Mouse (Mus musculus) CH12.LX (cell line): ENCODE results near the gene Zfp276. TPM values are rescaled to one million over a fixed set of nuclear protein-coding genes. Genes with fewer than 3 reads are reported as not detected.
A peak's percentile ranks its signal among the peaks of the same experiment; 100 is the strongest.
"Not testable (repeated sequence)": the region's sequence is repeated elsewhere in the genome, so short reads cannot be mapped to it uniquely, and the experiment has no call there.

Experiments used
- DNase-seq: peaks from one replicate; pipeline ENCODE4 v3.0.0-alpha.2; 2013; ENCODE audit errors: extremely low read depth
- H3K27ac ChIP-seq: 2 replicates; pipeline ENCODE4 v1.5.1; 2012; ENCODE audit warnings: low read depth, mild to moderate bottlenecking, control low read depth, moderate library complexity; ENCODE audit not compliant: insufficient read depth
- H3K27me3 ChIP-seq: replicated peaks from 2 replicates; pipeline ENCODE3; 2012; ENCODE audit warnings: inconsistent platforms
- H3K36me3 ChIP-seq, 2 experiments: replicated peaks in 1 of 2; 2 replicates each; pipeline versions ENCODE3 to v1.6.1; 2012; ENCODE audit warnings: inconsistent platforms in 1 of 2, low read length in 1 of 2, mild to moderate bottlenecking in 1 of 2, mixed read lengths in 1 of 2, moderate library complexity in 1 of 2; ENCODE audit not compliant: control insufficient read depth in 1 of 2, insufficient read depth in 1 of 2
- H3K4me1 ChIP-seq, 2 experiments: 2 replicates each; pipeline ENCODE4 v1.6.1; 2012; ENCODE audit warnings: inconsistent platforms in 1 of 2, moderate library complexity in 1 of 2; ENCODE audit not compliant: insufficient read depth in 2 of 2, control insufficient read depth in 1 of 2
- H3K4me2 ChIP-seq: 2 replicates; pipeline ENCODE4 v1.6.1; 2012; ENCODE audit warnings: low read depth, mild to moderate bottlenecking, control low read depth; ENCODE audit not compliant: poor library complexity, insufficient read depth, severe bottlenecking
- H3K4me3 ChIP-seq, 3 experiments: fragments of 150-350 bp in 1 of 3; sonication (generic) in 1 of 3; replicated peaks in 1 of 3; 2 replicates each; pipeline versions ENCODE3 to v1.5.1; 2011 to 2012; ENCODE audit warnings: low read depth in 2 of 3, low read length in 2 of 3, mild to moderate bottlenecking in 2 of 3, moderate library complexity in 2 of 3, control low read depth in 1 of 3, improper control_type of control experiment in 1 of 3, inconsistent platforms in 1 of 3, mixed read lengths in 1 of 3; ENCODE audit not compliant: poor library complexity in 1 of 3
- H3K79me2 ChIP-seq: replicated peaks from 2 replicates; pipeline ENCODE4 v1.6.1; 2012; ENCODE audit warnings: mild to moderate bottlenecking, moderate library complexity; ENCODE audit not compliant: control insufficient read depth, poor library complexity, insufficient read depth, severe bottlenecking; ENCODE audit errors: extremely low read depth
- H3K9ac ChIP-seq: 2 replicates; pipeline ENCODE4 v1.6.1; 2012; ENCODE audit warnings: low read depth, mild to moderate bottlenecking, control low read depth, moderate library complexity; ENCODE audit not compliant: insufficient read depth
- H3K9me3 ChIP-seq: replicated peaks from 2 replicates; pipeline ENCODE3; 2012; ENCODE audit warnings: low read length, inconsistent platforms, mixed read lengths
- CHD2 ChIP-seq: IDR thresholded peaks from 2 replicates; pipeline ENCODE4 v1.6.1; 2011; ENCODE audit warnings: low read length, improper control_type of control experiment
- CTCF ChIP-seq, 2 experiments: IDR thresholded peaks in 1 of 2; conservative IDR thresholded peaks in 1 of 2; 2 replicates each; pipeline ENCODE4 v1.5.1; 2011 to 2012; ENCODE audit warnings: low read depth in 2 of 2, low read length in 2 of 2, improper control_type of control experiment in 1 of 2, inconsistent platforms in 1 of 2, mild to moderate bottlenecking in 1 of 2, moderate library complexity in 1 of 2
- EP300 ChIP-seq: IDR thresholded peaks from 2 replicates; pipeline ENCODE4 v1.6.1; 2011; ENCODE audit warnings: low read length, improper control_type of control experiment
- HCFC1 ChIP-seq: IDR thresholded peaks from 2 replicates; pipeline ENCODE4 v1.6.1; 2012; ENCODE audit warnings: low read depth, mild to moderate bottlenecking, inconsistent platforms, low read length, improper control_type of control experiment
- KAT2A ChIP-seq: IDR thresholded peaks from 2 replicates; pipeline ENCODE4 v1.6.1; 2012; ENCODE audit warnings: low read length, improper control_type of control experiment, inconsistent platforms; ENCODE audit not compliant: insufficient replicate concordance
- MAFK ChIP-seq: IDR thresholded peaks from 2 replicates; pipeline ENCODE4 v1.6.1; 2011; ENCODE audit warnings: low read length, improper control_type of control experiment; ENCODE audit not compliant: insufficient replicate concordance
- MAX ChIP-seq: IDR thresholded peaks from 2 replicates; pipeline ENCODE4 v1.6.1; 2011; ENCODE audit warnings: low read length, improper control_type of control experiment
- MXI1 ChIP-seq: IDR thresholded peaks from 2 replicates; pipeline ENCODE4 v1.6.1; 2011; ENCODE audit warnings: mild to moderate bottlenecking, low read depth, low read length, improper control_type of control experiment
- MYC ChIP-seq: IDR thresholded peaks from 2 replicates; pipeline ENCODE4 v1.6.1; 2011; ENCODE audit warnings: low read depth, mild to moderate bottlenecking, improper control_type of control experiment, low read length
- NRF1 ChIP-seq: IDR thresholded peaks from 2 replicates; pipeline ENCODE4 v1.6.1; 2014; ENCODE audit warnings: low read depth, mild to moderate bottlenecking, inconsistent platforms, low read length, improper control_type of control experiment, moderate library complexity
- PAX5 ChIP-seq: IDR thresholded peaks from 2 replicates; pipeline ENCODE4 v1.6.1; 2012; ENCODE audit warnings: low read length, inconsistent platforms, mixed read lengths
- POLR2A ChIP-seq: IDR thresholded peaks from 2 replicates; pipeline ENCODE4 v1.6.1; 2011; ENCODE audit warnings: low read depth, mild to moderate bottlenecking, improper control_type of control experiment, low read length
- RAD21 ChIP-seq: IDR thresholded peaks from 2 replicates; pipeline ENCODE4 v1.6.1; 2011; ENCODE audit warnings: low read depth, mild to moderate bottlenecking, low read length, improper control_type of control experiment, moderate library complexity
- RCOR1 ChIP-seq: conservative IDR thresholded peaks from 2 replicates; pipeline ENCODE4 v1.6.1; 2012; ENCODE audit warnings: low read depth, mild to moderate bottlenecking, inconsistent platforms, low read length, improper control_type of control experiment
- SMC3 ChIP-seq: IDR thresholded peaks from 2 replicates; pipeline ENCODE4 v1.6.1; 2011; ENCODE audit warnings: low read depth, low read length, improper control_type of control experiment
- TBP ChIP-seq: conservative IDR thresholded peaks from 2 replicates; pipeline ENCODE4 v1.6.1; 2011; ENCODE audit warnings: low read depth, low read length, improper control_type of control experiment
- TCF12 ChIP-seq: IDR thresholded peaks from 2 replicates; pipeline ENCODE4 v1.6.1; 2014; ENCODE audit warnings: low read depth, mild to moderate bottlenecking, inconsistent platforms, low read length, improper control_type of control experiment
- UBTF ChIP-seq: IDR thresholded peaks from 2 replicates; pipeline ENCODE4 v1.6.1; 2012; ENCODE audit warnings: low read depth, mild to moderate bottlenecking, inconsistent platforms, low read length, improper control_type of control experiment, moderate library complexity
- USF2 ChIP-seq: conservative IDR thresholded peaks from 2 replicates; pipeline ENCODE4 v1.6.1; 2011; ENCODE audit warnings: low read depth, low read length, improper control_type of control experiment
- ZC3H11A ChIP-seq: IDR thresholded peaks from 2 replicates; pipeline ENCODE4 v1.6.1; 2012; ENCODE audit warnings: low read depth, mild to moderate bottlenecking, inconsistent platforms, low read length, improper control_type of control experiment
- ZMIZ1 ChIP-seq: IDR thresholded peaks from 2 replicates; pipeline ENCODE4 v1.6.1; 2012; ENCODE audit warnings: low read depth, mild to moderate bottlenecking, inconsistent platforms, low read length, improper control_type of control experiment
- dilution Hi-C: fragments of 300-500 bp; cut with MboI; formaldehyde crosslinking; loops from 2 replicates; pipeline ENCODE4 v1.14.3; 2020; ENCODE audit warnings: low sequenced_read_pairs; ENCODE audit not compliant: extremely low pct_unique_long_range_greater_than_20kb, extremely low pct_ligation_motif_present
- in situ Hi-C: fragments of 300-500 bp; cut with MboI; formaldehyde crosslinking; loops from 3 replicates; pipeline ENCODE4 v1.14.3; 2019; ENCODE audit warnings: low sequenced_read_pairs, low pct_ligation_motif_present, low pct_unique_long_range_greater_than_20kb, mixed read lengths
- polyA plus RNA-seq: library from polyadenylated mRNA; unstranded; fragments of >175 nt; gene quantifications from 2 replicates; pipeline ENCODE4 v1.2.1, GENCODE M21; 2012; ENCODE audit warnings: low read depth; ENCODE audit not compliant: insufficient read length
- total RNA-seq, 2 experiments: library from RNA; depleted of rRNA; stranded (reverse); fragments of 300-350 nt in 1 of 2; fragments of >200 nt in 1 of 2; gene quantifications; 2 replicates each; pipeline ENCODE4 v1.2.3; 2012 to 2014

The Zfp276 gene
- total and polyA plus RNA-seq, 3 experiments, result 5.5 to 10.2 (median 8.7) TPM

GRCm38 (mm10) chr8:123253451-123254098 is 420 bp upstream of the Zfp276 start (continued):
- TF ChIP-seq MAX (peak; percentile 14; the same call in 1 of the 2 replicates), TBP (no peak), RAD21 (no peak), SMC3 (no peak), CTCF (conservative IDR thresholded peaks at IDR 0.05 in 1 of 2, IDR thresholded peaks at IDR 0.05 in 1 of 2; ENCODE audit: low read depth in 2 of 2, low read length in 2 of 2) (no peak), ZC3H11A (no peak), CHD2 (0 out of 2 replicates have a peak, but pooled peaks have one; percentile 34)

GRCm38 (mm10) chr8:123255170-123255569 is 1.2 kb downstream of the Zfp276 start:
- Histone ChIP-seq H3K27me3 (no peaks in the 10 kb centered on the region), H3K36me3 (peaks cover 37 to 62% of the 10 kb centered on the region in 2 experiments), H3K9me3 (no peaks in the 10 kb centered on the region), H3K79me2 (no peaks in the 10 kb centered on the region), H3K9ac (peak overlapping the region; percentile 46; the same call in 1 of the 2 replicates), H3K4me2 (peak overlapping the region; percentile 87), H3K4me1 (peaks cover 13 to 41% of the 10 kb centered on the region in 2 experiments), H3K27ac (no peak overlapping the region), H3K4me3 (peak overlapping the region; percentile 75 to 89 (median 87))
- dilution Hi-C loops (no loop called here), in situ Hi-C loops (no loop called here)
- no peak for DNase-seq
- TF ChIP-seq PAX5 (no peak), MAX (no peak), EP300 (no peak)

GRCm38 (mm10) chr8:123257114-123257513 is 3.1 kb downstream of the Zfp276 start:
- no peak for DNase-seq
- Histone ChIP-seq H3K9me3 (no peaks in the 10 kb centered on the region), H3K79me2 (no peaks in the 10 kb centered on the region), H3K4me1 (peaks cover 7 to 23% of the 10 kb centered on the region in 2 experiments; a peak in 3 of 4 replicates), H3K4me2 (no peak overlapping the region), H3K4me3 (no peak overlapping the region), H3K27ac (no peak overlapping the region), H3K27me3 (no peaks in the 10 kb centered on the region), H3K36me3 (peaks cover 35 to 59% of the 10 kb centered on the region in 2 experiments), H3K9ac (no peak overlapping the region)
- dilution Hi-C loops (no loop called here), in situ Hi-C loops (no loop called here)
- TF ChIP-seq NRF1, result no peak
- no peak for TF ChIP-seq SMC3
- no peak for TF ChIP-seq PAX5
- TF ChIP-seq TCF12, result no peak
- TF ChIP-seq MXI1, result no peak
- TF ChIP-seq POLR2A, result no peak
- TF ChIP-seq USF2, result no peak
- TF ChIP-seq MAFK, result no peak
- no peak for TF ChIP-seq TBP
- TF ChIP-seq KAT2A, result no peak
- no peak for TF ChIP-seq ZMIZ1
- no peak for TF ChIP-seq UBTF
- TF ChIP-seq RAD21, result no peak
- TF ChIP-seq MYC, result no peak
- TF ChIP-seq HCFC1, result no peak
- TF ChIP-seq RCOR1, result no peak

DNA sequence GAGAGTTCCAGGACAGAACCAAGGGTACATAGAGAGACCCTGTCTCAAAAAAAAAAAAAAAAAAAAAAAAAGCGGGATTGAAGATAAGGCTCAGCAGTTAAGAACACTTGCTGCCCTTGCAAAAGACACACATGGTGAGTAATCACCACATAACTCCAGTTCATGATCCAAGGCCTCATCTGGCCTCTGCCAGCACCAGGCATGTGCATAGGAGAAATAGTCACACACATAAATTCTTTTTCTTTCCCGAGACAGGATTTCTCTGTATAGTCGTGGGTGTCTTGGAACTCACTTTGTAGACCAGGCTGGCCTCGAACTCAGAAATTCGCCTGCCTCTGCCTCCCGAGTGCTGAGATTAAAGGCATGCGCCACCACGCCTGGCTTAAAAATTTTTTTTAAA is 3.6 kb downstream of the Zfp276 start:
- H3K79me2 ChIP-seq, H3K4me3 ChIP-seq, H3K4me2 ChIP-seq, H3K9me3 ChIP-seq, H3K27me3 ChIP-seq, H3K27ac ChIP-seq, H3K9ac ChIP-seq, dilution Hi-C loops, DNase-seq, in situ Hi-C loops: not testable (repeated sequence)
- Histone ChIP-seq H3K36me3 (peaks cover 35 to 60% of the 10 kb centered on the region in 2 experiments), H3K4me1 (peaks cover 7 to 20% of the 10 kb centered on the region in 2 experiments; a peak in 3 of 4 replicates)
